Mouse (Mus musculus): ENCODE data around the gene Krba1.

Krba1 gene

DNA sequence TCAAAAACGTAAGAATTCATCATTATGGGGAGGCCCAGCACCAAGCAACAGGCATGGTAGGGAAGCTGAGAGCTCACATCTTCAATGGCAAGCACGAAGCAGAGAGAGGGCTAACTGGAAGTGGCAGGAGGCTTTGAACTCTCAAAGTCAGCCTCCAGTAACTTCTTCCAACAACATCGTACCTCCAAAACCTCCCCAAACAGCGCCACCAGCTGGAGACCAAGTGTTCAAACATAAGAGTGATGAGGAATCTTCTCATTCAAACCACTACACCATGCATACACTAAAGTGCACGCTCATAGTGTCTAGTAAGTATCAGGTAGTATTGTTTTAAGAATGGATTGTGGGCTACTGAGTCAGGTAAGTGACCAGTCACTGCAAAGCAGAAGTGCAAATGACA lies 28.7 kb downstream of the Krba1 start:
- DNase-seq (ENCODE audit: low read depth, low spot score) = peak; percentile 50

- DNase-seq (ENCODE audit: low read depth, low spot score) = no peak
These were observed 31.6 kb downstream of the Krba1 start for GRCm38 (mm10) chr6:48426956-48427355.

- DNase-seq (ENCODE audit: low read depth, low spot score) = no peak
These were observed 33.6 kb downstream of the Krba1 start for GRCm38 (mm10) chr6:48428769-48429557.

DNA sequence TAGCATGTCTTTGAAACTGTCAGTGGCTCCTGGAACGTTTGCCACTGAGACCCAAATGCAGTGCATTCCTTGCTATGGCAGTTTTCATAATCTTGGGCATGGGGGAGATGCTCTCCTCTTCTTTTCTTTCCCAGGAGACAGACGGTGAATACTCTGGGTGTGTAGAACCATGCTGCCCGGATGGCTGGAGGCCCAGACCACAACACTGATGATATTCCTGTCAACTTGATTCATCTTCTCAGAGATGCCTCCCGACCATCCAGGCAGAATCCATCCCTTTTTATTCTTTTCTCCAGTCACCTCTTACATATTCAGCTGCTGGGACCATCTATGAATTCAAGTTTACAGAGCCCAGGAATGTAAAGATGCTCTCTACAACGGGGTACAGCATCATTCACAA lies 35.4 kb downstream of the Krba1 start:
- no peak for DNase-seq (ENCODE audit: low read depth, low spot score)

- no peak for DNase-seq (ENCODE audit: low read depth, low spot score)
These were observed 37.8 kb downstream of the Krba1 start for GRCm38 (mm10) chr6:48432893-48433816.

DNA sequence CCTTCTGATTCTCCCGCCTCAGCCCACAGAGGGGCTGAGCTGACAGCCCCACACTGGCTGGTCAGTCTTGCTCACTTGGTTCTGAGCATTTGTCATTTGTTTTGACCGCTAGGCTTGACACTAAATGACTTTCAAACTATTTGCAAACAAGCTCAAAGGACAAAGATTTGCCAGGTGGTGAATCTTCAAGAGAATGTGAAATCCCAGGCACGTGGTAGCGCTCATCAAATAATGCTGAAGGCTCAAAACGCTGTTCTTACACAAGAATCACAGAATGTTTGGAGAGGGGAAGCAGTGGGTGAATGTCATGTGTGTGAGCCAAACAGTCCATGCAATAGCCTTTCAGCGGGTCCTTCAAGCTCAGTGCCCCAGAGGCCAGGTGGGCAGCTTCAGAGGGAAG lies 39.3 kb downstream of the Krba1 start:
- no peak for DNase-seq (ENCODE audit: low read depth, low spot score)

DNA sequence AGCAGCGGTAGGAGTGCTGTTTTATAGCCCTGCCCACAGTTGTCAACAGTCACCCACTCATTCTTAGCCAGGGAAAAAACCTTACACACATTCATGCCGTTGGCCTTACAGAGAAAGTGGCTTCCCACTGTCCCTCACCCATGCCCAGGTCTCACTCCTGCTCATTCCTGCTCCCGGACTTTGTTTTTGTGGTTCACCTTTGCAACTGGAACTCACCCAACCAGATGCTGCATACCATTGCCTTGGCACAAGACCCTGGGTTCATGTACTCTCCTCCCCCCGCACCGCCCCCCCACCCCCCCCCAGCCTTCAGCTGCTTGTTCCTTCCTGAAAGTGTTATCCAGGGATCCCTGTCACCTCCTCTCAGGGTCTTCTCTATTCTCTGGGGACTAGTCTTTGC lies 39.7 kb downstream of the Krba1 start:
- no peak for DNase-seq (ENCODE audit: low read depth, low spot score)

DNA sequence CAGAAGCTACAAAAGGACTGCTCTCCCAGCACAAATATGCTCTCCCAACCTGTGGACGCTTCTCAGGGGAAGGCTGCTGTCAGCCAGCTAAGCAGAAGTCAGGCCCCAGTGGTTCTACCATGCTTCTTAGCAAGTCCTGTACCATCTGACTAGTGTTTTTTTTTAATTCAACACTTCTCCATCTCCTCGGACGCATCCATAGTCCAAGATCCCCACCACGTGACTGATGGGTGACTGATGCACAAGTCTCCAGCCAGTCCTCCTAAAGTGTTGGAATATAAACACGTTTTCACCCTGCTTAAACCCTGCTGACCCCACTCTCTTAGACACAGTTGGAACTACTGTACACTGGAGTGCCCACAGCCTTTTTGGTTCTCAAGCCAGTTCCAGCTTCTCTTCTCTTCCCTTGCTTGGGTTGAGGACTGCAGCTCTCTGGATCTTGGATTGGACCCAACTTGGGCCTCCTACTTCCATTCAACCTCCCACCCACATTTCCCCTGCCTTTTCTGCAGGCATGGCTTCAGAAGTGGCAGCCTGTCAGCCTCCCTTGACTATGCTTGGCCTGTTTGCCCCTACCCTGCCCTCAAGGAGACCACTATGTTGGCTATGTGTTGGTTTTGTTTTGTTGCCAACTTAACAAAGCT lies 40.4 kb downstream of the Krba1 start:
- no peak for DNase-seq (ENCODE audit: low read depth, low spot score)

GRCm38 (mm10) chr6:48437679-48438376 lies 42.4 kb downstream of the Krba1 start:
- peak; percentile 78 for DNase-seq (ENCODE audit: low read depth, low spot score)

- DNase-seq (ENCODE audit: low read depth, low spot score) = peak; percentile 82
These were observed 43.2 kb downstream of the Krba1 start for GRCm38 (mm10) chr6:48438475-48439125.

- DNase-seq (ENCODE audit: low read depth, low spot score) = peak; percentile 32
These were observed 44.3 kb downstream of the Krba1 start for GRCm38 (mm10) chr6:48439654-48440053.

- no peak for DNase-seq (ENCODE audit: low read depth, low spot score)
These were observed 45.1 kb downstream of the Krba1 start for GRCm38 (mm10) chr6:48440306-48441014.

DNA sequence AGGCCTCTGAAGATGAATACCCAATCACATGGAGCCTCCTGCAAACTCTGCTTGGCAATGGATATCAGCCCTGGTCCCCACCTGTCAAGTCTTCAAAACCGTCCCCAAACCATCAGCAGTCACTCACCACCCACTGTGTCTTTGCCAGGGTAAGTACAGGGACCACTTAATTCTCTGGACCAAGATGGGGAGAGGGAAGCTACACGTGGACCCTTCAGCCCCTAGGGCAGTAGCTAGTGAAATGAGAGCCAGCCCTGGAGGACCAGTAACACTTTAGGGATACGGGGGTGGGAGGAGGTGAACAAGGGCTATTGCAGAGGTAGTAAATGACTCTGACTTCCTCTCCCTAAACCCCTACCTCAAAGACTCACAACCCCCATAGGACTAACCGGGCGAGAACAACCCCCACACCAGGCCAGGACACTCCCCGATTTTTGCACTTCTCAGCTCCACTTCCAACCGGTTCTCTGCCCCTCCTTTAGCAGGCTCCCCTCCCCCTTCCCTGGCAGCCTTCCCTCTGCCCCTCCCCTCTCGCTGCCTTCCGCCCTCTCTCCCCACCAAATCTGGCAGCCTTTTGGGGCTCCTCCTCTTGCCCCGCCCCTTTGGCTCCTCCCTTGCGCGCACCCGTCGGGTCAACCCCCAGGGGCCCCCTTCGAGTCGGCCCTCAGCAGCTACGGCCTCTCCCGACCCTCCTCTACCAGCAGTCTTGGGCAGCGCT lies 48.4 kb downstream of the Krba1 start:
- peak; percentile 98 for DNase-seq (ENCODE audit: low read depth, low spot score)

DNA sequence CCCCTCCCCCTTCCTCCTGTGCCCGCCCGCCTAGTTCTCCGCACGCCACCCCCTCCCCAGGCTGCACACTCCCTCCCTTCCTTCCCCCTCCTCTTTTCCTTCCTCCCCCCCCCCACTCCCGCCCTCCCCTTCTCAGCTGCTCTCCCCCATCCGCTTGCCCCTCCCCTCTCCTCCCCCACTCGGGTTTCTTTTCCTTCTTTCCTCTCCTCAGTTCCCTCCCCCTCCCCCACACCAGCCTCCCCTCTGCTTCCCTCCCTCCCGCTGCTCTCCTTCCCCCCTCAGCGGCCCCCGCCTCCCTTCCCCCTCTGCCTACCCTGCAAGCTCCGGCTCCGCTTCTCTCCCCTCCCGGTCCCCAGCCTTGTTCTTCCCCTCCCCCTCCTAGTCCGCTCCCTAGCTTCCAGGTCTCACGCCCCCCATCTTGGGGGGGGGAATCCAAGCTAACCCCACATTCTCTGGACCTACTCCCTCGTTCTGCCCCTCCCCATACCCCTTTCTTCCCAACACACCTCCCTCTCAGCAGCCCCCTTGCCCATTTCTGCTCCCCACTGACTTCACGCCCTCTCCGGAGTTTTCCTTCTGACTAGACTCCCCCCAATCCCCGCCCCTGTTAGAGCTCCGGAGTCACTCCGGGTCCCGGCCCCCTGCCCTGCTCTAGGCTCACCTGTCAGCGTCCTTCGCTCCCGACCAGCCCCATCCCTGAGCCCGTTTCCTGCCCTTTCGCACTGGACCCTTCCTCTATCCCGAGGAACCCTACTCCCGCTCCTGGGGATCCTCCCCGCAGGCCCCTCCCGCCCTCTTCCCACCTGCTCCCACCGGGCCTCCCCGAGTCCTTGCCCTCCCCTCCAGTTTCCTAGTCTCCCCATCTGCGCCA lies 49.2 kb downstream of the Krba1 start:
- DNase-seq (ENCODE audit: low read depth, low spot score) = peak; percentile 96

- DNase-seq (ENCODE audit: low read depth, low spot score) = peak; percentile 67
These were observed 50.1 kb downstream of the Krba1 start, which contains the start of gene Zfp467 for GRCm38 (mm10) chr6:48445181-48446101. Gene Zfp467 (minus strand): TSS chr6:48445825.

DNA sequence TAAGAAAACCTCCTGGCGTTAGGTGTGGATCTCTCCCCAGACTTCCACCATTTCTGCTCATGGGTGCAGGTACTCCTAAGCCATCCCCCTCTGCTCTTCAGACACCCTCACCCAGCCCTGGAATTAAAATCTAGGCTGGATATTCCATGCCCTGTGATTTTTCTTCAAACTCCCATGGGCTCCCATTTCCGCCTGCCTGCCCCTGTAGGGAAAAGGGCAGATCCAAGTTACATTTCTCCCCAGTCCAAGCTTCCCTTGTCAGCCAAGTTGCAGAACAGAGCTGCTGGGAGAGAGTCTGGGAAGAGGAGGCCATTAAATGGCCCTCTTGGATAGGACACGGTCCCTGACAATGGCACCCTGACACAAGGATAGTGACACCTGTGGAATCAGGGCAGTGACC lies 50.9 kb downstream of the Krba1 start:
- no peak for DNase-seq (ENCODE audit: low read depth, low spot score)

DNA sequence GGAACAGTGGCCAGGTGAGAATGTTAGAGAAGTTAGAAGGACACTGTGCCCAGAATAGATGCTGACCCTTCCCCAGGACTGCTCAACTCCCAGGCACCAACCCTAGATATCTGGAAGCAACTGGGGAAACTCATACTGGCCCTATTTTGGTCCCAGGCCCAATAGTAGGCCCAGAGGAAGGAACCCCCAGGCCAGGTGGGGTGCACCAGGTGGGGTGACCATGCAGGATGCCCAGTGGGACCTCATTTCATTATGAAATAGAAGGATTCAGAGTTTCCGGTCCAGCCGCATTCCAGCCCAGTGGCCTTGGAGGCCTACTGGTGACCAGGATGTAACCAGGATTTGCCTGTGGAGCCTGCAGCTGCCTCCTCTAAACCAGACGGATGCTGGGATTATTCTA lies 51.5 kb downstream of the Krba1 start:
- DNase-seq (ENCODE audit: low read depth, low spot score) = no peak

- no peak for DNase-seq (ENCODE audit: low read depth, low spot score)
These were observed 52.5 kb downstream of the Krba1 start, which contains the start of gene Sspo for GRCm38 (mm10) chr6:48447929-48448328. Gene Sspo (plus strand): TSS chr6:48448229.

Measured in ES-CJ7 (cell line).